Mouse (Mus musculus) layer of hippocampus, postnatal 25 days (tissue): ENCODE data around the gene Galntl6. TPM values are rescaled to one million over a fixed set of nuclear protein-coding genes. Genes with fewer than 3 reads are reported as not detected.
A peak's percentile ranks its signal among the peaks of the same experiment; 100 is the strongest.

ENCODE experiments used
- DNase-seq, 2 experiments: peaks; one replicate each; pipeline ENCODE4 v3.0.0; 2022; ENCODE audit warnings: mixed read lengths in 2 of 2, low spot score in 1 of 2; ENCODE audit errors: extremely low spot score in 1 of 2
- total RNA-seq, 2 experiments: library from RNA; stranded (reverse); gene quantifications; 2 replicates each; pipeline ENCODE4 v1.2.3; 2021

Gene Galntl6
- total RNA-seq, 2 experiments from 2014 or later = 48.7 to 57.2 TPM

GRCm38 (mm10) chr8:58290080-58290479 is 622.4 kb downstream of the Galntl6 start:
- DNase-seq = no peak

DNA sequence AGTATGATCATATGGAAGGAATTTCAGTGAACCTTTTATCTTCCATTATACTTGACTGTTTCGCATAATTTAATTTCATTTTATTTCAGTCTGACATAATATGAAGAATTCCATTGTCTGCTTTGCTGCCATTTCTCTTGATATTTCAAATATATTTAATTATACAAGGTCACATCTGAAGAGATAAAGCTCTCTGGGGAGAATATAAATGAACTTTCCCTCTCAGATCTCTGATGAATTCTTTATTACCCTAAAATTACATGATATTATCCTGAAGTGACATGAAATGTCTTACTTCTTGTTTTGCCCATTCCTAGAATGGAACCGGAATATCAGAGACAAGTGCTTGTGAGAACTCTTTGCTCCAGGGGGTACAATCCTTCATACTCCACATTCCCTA is 647.0 kb downstream of the Galntl6 start:
- no peak for DNase-seq

DNA sequence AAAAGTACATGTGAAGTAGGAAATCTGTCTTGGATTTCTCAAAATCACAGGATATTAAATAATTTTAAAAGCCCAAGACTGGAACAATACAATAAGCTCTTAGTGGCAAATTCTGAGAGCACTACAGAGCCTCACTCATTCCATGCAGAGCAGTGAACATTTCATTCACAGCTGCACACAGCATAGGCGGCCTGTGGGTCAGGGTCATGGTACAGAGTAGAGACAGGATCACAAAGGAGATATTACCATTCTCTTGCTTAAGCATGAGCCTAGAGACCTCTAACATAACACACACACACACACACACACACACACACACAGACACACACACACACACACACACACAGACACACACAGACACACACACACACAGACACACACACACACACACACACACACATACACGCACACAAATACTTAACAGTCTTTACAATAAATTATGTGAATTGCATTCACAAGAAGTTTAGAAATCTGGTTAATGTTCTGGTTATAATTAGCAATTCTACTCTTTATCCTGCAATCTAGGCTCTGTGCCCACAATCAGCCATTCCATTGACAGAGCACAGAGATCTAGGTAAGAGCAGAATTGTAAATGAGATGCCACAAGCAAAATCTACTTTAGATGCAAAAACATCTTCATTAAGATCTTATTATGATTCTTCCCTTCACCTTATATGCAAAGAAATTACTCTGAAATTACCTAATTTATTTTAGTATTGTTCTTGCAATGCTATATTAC is 653.7 kb downstream of the Galntl6 start:
- no peak for DNase-seq

DNA sequence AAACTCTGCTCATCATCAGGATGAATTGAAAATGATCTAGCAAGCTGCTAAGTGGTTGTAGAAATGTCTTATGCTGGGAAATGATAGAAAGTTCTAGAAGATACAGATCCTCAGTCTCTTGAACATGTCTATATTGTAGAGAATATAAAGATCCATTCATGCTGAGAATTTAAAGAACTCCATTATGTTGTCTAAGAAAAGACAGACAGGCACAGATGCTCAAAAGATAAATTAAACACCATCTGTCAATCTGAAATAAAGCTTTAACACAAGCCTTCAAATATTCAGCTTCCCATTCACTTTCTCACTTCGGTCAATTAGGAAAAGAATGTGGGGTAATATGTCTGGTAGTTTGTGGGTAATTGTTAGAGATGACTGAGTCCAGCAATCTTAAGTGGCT is 658.8 kb downstream of the Galntl6 start:
- no peak for DNase-seq

DNA sequence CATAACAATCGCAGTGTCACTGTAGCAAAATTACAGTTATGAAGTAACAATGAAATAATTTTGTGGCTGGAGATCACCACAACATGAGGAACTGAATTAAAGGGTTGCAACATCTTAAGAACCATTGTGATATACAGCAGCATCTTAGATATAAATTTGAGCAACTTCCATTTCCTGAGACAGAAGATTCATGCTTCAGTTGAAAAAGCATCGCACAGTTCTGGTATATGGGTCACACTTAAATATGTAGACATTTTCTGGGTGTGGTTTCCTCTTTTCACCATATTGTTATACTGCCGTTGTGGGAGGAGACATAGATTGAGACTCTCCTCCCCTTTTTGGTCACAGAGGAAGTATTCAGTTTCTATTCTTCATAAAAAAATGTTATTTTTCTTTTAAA is 667.6 kb downstream of the Galntl6 start:
- no peak for DNase-seq

GRCm38 (mm10) chr8:58234220-58234619 is 678.2 kb downstream of the Galntl6 start:
- DNase-seq = peak in 1 of 2 experiments; percentile 25

- DNase-seq = no peak
Observed at GRCm38 (mm10) chr8:58228725-58229124, 683.7 kb downstream of the Galntl6 start.

DNA sequence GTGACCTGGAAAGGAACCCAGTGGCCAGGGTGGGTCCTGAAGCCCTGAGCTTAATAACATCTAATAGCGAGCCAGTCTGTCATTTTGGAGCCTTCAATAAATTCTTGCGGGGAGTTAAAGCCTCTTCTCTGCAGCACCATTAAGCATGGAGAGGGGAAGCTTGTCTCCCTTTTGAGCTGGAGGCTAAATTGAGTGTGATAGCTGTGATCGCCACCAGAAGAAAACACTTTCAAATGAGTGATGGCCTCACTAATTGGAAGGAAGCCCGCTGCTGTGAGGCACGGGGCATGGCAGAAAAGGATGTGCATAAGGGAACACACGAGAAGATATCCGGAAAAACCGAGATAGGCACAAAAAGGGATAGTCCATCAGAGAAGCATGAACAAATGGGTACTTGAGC is 694.6 kb downstream of the Galntl6 start:
- no peak for DNase-seq

DNA sequence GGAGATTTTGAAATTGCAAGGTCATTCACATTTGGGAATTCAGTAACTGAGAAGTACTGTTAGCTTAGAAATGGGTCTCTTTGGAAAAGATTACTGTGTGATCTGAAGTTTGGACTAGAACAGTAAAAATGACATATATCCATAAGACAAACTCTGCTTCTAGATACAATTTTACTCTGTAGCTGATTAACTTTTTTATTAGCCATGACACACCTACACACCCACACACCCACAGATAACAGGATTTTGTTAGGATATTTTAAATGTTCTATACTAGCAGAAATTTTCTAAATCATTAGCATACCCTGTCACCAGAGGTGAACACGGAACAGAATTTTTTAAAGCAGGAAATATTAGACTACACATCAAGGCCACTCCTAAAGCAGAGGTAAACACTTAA is 722.7 kb downstream of the Galntl6 start:
- DNase-seq = no peak

DNA sequence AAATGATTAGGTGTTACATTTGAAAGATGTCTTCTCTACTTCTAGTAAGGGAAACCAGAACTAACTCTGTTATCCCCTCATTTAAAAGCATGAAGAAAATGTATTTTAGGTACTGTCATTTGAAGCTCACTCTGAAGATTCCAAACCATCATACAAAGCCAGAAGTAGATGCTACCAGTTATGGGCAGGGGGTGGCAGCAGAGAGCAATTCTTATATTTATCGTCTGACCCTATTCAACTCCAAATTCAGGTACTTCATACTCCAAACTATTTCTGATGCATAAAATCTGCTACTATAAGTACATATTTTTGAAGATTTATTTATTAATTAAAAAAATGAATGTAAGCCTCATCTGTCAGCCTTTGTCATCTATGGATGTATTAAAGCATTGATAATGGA is 765.5 kb downstream of the Galntl6 start:
- peak; percentile 13 to 70 for DNase-seq

DNA sequence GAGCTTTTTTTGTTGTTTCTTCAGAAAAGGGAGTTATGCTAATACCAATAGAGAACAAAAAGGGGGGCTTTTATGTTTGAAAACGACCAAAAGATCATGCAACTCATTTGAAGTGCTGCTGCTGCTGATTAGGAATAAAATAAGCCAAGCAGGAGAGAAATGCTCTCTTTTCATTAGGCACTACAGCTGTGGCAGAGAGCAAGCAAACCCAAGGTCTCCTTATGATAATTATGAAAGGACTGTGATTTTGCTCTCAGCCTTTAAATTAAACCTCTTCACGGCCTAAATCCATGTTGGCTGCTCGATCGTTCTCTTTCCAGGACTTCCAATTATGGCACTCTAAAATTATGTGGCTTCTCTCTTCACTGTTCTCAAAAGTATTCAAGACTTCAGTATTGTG is 825.7 kb downstream of the Galntl6 start:
- no peak for DNase-seq

DNA sequence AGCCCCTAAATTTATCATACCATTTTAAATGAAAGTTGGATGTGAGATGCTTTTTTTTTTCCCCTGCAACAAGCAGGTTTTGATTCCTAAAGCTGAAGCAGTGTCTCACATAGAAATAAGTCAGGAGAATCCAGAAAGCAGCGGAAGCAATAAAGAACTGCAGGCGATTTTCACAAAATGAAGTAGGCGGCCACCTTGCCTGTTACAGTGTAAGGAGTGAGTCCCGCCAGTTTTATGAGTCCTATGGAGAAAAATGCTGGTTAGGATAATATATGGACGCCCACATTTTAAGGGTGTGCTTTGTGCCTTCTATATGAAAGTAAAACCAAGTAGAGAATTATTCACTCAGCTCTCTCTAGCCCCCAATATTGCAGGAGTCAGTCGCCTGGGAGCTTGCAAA is 827.5 kb downstream of the Galntl6 start:
- no peak for DNase-seq

- no peak for DNase-seq
Observed at GRCm38 (mm10) chr8:58081715-58082114, 830.7 kb downstream of the Galntl6 start.

- no peak for DNase-seq
Observed at GRCm38 (mm10) chr8:58074611-58075010, 837.8 kb downstream of the Galntl6 start.

DNA sequence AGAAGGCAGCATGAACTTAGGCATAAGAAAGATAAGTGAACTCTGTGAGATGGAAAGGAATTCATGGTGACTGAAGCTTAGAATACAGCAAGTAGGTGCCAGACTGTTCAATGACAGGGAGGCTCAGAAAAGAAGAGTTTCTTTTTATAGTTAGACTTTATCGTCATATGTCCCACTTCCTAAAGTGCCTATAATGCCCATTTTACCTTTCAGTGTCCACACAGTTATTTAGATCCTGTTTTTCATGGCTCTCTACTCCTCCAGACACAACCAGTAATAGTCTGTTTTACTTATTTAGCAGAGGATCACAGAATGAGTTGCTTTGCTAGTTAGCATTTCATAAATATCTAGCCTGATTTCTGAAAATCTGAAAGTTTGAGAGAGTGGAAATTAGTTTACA is 838.7 kb downstream of the Galntl6 start:
- no peak for DNase-seq

DNA sequence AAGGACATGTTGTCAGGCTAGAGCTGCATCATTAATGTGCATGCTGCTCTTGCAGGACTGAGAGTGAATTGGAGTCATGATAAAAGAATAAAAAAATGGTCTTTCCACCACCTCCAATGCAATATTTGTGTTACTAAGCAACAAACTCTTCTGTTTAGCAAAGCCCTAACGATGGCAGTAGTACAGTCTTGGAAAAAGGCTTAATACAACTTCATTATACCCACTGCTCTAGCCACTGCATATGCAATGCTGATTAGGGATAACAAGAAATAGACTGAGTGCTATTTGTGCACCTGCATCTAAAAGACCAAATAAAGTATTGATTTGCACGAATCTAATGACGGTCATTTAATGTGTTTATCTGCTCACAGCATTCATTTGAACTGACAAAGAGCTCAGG is 880.2 kb downstream of the Galntl6 start:
- DNase-seq = no peak

- no peak for DNase-seq
Observed at GRCm38 (mm10) chr8:58025558-58025957, 886.9 kb downstream of the Galntl6 start.

GRCm38 (mm10) chr8:58025094-58025493 is 887.3 kb downstream of the Galntl6 start:
- no peak for DNase-seq

GRCm38 (mm10) chr8:58023426-58024176 is 888.8 kb downstream of the Galntl6 start:
- no peak for DNase-seq

DNA sequence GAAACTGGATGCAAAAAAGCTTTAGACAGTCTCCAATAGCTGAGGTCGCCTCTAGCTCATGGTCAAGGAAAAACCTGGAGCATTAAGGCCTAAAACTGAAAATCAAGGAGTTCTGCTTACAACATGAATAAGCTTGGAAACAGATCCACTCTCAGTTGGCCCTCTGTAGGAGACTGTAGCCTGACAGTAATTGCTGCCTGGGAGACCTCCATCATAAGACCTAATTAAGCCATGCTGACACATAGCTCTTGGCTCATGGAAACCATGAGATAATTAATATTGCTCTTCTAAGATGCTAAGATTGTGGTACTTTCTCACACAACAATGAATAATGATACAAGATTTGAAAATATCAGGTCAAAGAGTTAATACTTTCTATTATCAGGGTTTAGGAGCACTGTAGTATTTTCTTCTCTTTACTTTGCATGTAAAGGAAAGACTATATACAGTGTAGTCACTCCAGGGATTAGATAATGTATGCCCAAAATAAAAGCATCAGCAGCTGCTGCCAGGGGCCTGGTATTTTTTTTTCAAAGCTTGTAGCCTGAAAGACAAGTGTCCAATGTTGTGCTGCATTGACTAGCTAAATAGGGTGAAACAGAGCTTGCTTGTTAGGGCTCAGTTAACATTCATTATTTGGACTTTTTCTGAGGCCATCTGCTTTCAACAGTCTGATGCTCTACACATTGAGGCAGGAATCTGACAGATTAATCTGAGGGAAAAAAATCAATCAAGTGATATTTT is 922.8 kb downstream of the Galntl6 start:
- DNase-seq = no peak

DNA sequence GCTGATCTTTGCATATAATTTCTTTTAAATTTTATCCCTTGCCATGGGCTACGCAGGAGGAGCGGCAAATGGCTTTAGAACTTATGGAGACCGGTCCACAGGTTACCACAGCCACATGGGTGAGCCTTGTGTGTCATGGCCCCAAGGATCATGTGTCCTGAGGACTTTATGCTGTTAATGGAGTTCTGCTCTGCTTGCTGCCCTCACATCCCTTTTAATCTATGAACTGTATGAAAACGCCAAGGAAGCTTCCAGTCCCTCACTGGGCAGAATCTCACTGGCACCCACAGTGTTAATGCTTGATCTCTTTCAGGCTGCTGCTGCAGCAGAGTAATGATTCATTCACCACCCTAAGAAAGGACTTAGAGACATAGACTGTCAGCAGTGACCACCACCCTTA is 935.1 kb downstream of the Galntl6 start:
- DNase-seq = no peak
